Mouse (Mus musculus): ENCODE data around the gene Lyl1.

Gene Lyl1

GRCm38 (mm10) chr8:84742171-84743053, 41.2 kb downstream of the Lyl1 start:
- no peak for DNase-seq (ENCODE audit: low spot score)

- DNase-seq (ENCODE audit: low spot score), result no peak
Measured at GRCm38 (mm10) chr8:84743054-84743415, 41.8 kb downstream of the Lyl1 start.

- no peak for DNase-seq (ENCODE audit: low spot score)
Measured at GRCm38 (mm10) chr8:84743517-84744420, 42.5 kb downstream of the Lyl1 start.

GRCm38 (mm10) chr8:84745032-84745925, 44.0 kb downstream of the Lyl1 start:
- DNase-seq (ENCODE audit: low spot score), result no peak

- DNase-seq (ENCODE audit: low spot score), result no peak
Measured at GRCm38 (mm10) chr8:84749519-84749918, 48.3 kb downstream of the Lyl1 start.

- no peak for DNase-seq (ENCODE audit: low spot score)
Measured at GRCm38 (mm10) chr8:84752734-84753582, 51.7 kb downstream of the Lyl1 start.

Data from spleen, adult 12 weeks (tissue).